Mouse (Mus musculus) intestine, postnatal 0 days (tissue): ENCODE results near the gene Gm10644. TPM values are rescaled to one million over a fixed set of nuclear protein-coding genes. Genes with fewer than 3 reads are reported as not detected.
A peak's percentile ranks its signal among the peaks of the same experiment; 100 is the strongest.
"Not testable (repeated sequence)": the region's sequence is repeated elsewhere in the genome, so short reads cannot be mapped to it uniquely, and the experiment has no call there.

Source experiments
- ATAC-seq: fragments of 200-750 bp; cut with Nextera tagmentation; 2 replicates; pipeline ENCODE4 v1.8.0; 2017; ENCODE audit warnings: mild to moderate bottlenecking, moderate TSS enrichment, moderate library complexity
- H3K27ac ChIP-seq: fragments of 300-500 bp; sonication (generic); 2 replicates; pipeline ENCODE4 v1.5.1; 2014; ENCODE audit warnings: mild to moderate bottlenecking, low read depth, low read length, moderate library complexity
- H3K27me3 ChIP-seq: fragments of 300-500 bp; sonication (generic); replicated peaks from 2 replicates; pipeline ENCODE4 v1.6.1; 2014; ENCODE audit warnings: low read length, mixed read lengths; ENCODE audit not compliant: control insufficient read depth, insufficient read depth
- H3K36me3 ChIP-seq: fragments of 300-500 bp; sonication (generic); 2 replicates; pipeline ENCODE4 v1.6.1; 2014; ENCODE audit warnings: mild to moderate bottlenecking, moderate library complexity; ENCODE audit not compliant: control insufficient read depth, insufficient read depth
- H3K4me1 ChIP-seq: fragments of 300-500 bp; sonication (generic); replicated peaks from 2 replicates; pipeline ENCODE4 v1.6.1; 2014; ENCODE audit warnings: antibody characterized with exemption, low read length, mixed read lengths; ENCODE audit not compliant: control insufficient read depth, insufficient read depth
- H3K4me2 ChIP-seq: fragments of 300-500 bp; sonication (generic); replicated peaks from 2 replicates; pipeline ENCODE4 v1.6.1; 2014; ENCODE audit warnings: low read depth, mild to moderate bottlenecking, moderate library complexity
- H3K4me3 ChIP-seq: fragments of 300-500 bp; sonication (generic); 2 replicates; pipeline ENCODE4 v1.5.1; 2014; ENCODE audit warnings: low read depth, low read length
- H3K9ac ChIP-seq: fragments of 300-500 bp; sonication (generic); 2 replicates; pipeline ENCODE4 v1.6.1; 2014; ENCODE audit warnings: mild to moderate bottlenecking, low read depth, low read length
- H3K9me3 ChIP-seq: fragments of 300-500 bp; sonication (generic); 2 replicates; pipeline ENCODE4 v1.6.1; 2016; ENCODE audit warnings: mixed run types; ENCODE audit not compliant: control insufficient read depth
- CTCF ChIP-seq: sonication (generic); IDR thresholded peaks from 2 replicates; pipeline ENCODE4 v1.5.1; 2016; ENCODE audit warnings: low read depth, mild to moderate bottlenecking, control low read depth, antibody characterized with exemption, moderate library complexity
- WGBS: fragments of 180-500 bp; shearing (Covaris S2); extraction: QIAGEN DNeasy Blood & Tissue Kit; methylation state at CpG from one replicate; pipeline ENCODE4 v1.1.7; 2014; 5-methylcytosine and 5-hydroxymethylcytosine counted together
- polyA plus RNA-seq: library from polyadenylated mRNA; unstranded; fragments of >200 nt; fragmentation: Nextera tagmentation; extraction: Ambion mirVana; gene quantifications from 2 replicates; pipeline ENCODE4 v1.2.1, GENCODE M21; 2015

The Gm10644 gene
- polyA plus RNA-seq, 1 experiment from 2014 or later = 0.12 TPM

- Histone ChIP-seq H3K27ac (no peak overlapping the region), H3K4me2 (peak overlapping the region; percentile 93; the same call in 1 of the 2 replicates), H3K27me3 (no peaks in the 10 kb centered on the region), H3K4me1 (no peaks in the 10 kb centered on the region; the same call in 1 of the 2 replicates), H3K9me3 (no peaks in the 10 kb centered on the region), H3K36me3 (peaks cover 17% of the 10 kb centered on the region), H3K9ac (no peak overlapping the region), H3K4me3 (peak overlapping the region; percentile 67; the same call in 1 of the 2 replicates)
- no peak for ATAC-seq
- 39% methylated on average over 12 of the region's 12 CpGs for WGBS
- no peak for TF ChIP-seq CTCF
Measured at GRCm38 (mm10) chr8:83995973-83996372, 41.0 kb upstream of the Gm10644 start.

GRCm38 (mm10) chr8:83994030-83994429 is 39.0 kb upstream of the Gm10644 start:
- Histone ChIP-seq H3K4me1 (no peaks in the 10 kb centered on the region; the same call in 1 of the 2 replicates), H3K9ac (no peak overlapping the region), H3K4me2 (no peak overlapping the region), H3K4me3 (no peak overlapping the region), H3K9me3 (no peaks in the 10 kb centered on the region), H3K36me3 (peaks cover 32% of the 10 kb centered on the region), H3K27me3 (no peaks in the 10 kb centered on the region), H3K27ac (no peak overlapping the region)
- no peak for ATAC-seq
- no peak for TF ChIP-seq CTCF
- 80% methylated on average over 3 of the region's 3 CpGs for WGBS

GRCm38 (mm10) chr8:83992488-83992887 is 37.5 kb upstream of the Gm10644 start:
- Histone ChIP-seq H3K36me3 (peaks cover 47% of the 10 kb centered on the region), H3K9me3 (no peaks in the 10 kb centered on the region), H3K4me2 (no peak overlapping the region), H3K4me3 (no peak overlapping the region), H3K9ac (no peak overlapping the region), H3K27me3 (no peaks in the 10 kb centered on the region), H3K27ac (no peak overlapping the region), H3K4me1 (no peaks in the 10 kb centered on the region)
- 87% methylated on average over 2 of the region's 2 CpGs for WGBS
- no peak for TF ChIP-seq CTCF
- no peak for ATAC-seq

GRCm38 (mm10) chr8:83990170-83990569 is 35.2 kb upstream of the Gm10644 start:
- no peaks in the 10 kb centered on the region for H3K4me1 ChIP-seq
- H3K9ac ChIP-seq = no peak overlapping the region
- 93% methylated on average over 14 of the region's 14 CpGs for WGBS
- ATAC-seq = no peak
- peaks cover 64% of the 10 kb centered on the region for H3K36me3 ChIP-seq
- H3K27ac ChIP-seq = no peak overlapping the region
- no peak for TF ChIP-seq CTCF
- no peak overlapping the region for H3K4me2 ChIP-seq
- no peaks in the 10 kb centered on the region for H3K9me3 ChIP-seq
- H3K4me3 ChIP-seq = no peak overlapping the region
- no peaks in the 10 kb centered on the region for H3K27me3 ChIP-seq

GRCm38 (mm10) chr8:83989243-83989642 is 34.2 kb upstream of the Gm10644 start:
- TF ChIP-seq CTCF = no peak
- 85% methylated on average over 7 of the region's 7 CpGs for WGBS

GRCm38 (mm10) chr8:83983222-83983621 is 28.2 kb upstream of the Gm10644 start:
- TF ChIP-seq CTCF = peak; percentile 48
- H3K36me3 ChIP-seq = peaks cover 52% of the 10 kb centered on the region
- H3K4me3 ChIP-seq, H3K4me2 ChIP-seq, H3K27me3 ChIP-seq, H3K9ac ChIP-seq, H3K9me3 ChIP-seq, ATAC-seq, H3K4me1 ChIP-seq, H3K27ac ChIP-seq: not testable (repeated sequence)
- 99% methylated on average over 2 of the region's 2 CpGs for WGBS

More at GRCm38 (mm10) chr8:83989243-83989642, 34.2 kb upstream of the Gm10644 start:
- no peak for ATAC-seq
- Histone ChIP-seq H3K4me3 (no peak overlapping the region), H3K36me3 (peaks cover 64% of the 10 kb centered on the region), H3K27me3 (no peaks in the 10 kb centered on the region), H3K4me2 (no peak overlapping the region), H3K4me1 (no peaks in the 10 kb centered on the region), H3K9ac (no peak overlapping the region), H3K9me3 (no peaks in the 10 kb centered on the region), H3K27ac (no peak overlapping the region)

- H3K9ac ChIP-seq = no peak overlapping the region
- no peaks in the 10 kb centered on the region for H3K27me3 ChIP-seq
- no peak overlapping the region for H3K4me2 ChIP-seq
- TF ChIP-seq CTCF = no peak
- no peak for ATAC-seq
- H3K36me3 ChIP-seq = peaks cover 45% of the 10 kb centered on the region
- H3K27ac ChIP-seq = no peak overlapping the region; the same call in 1 of the 2 replicates
- H3K4me1 ChIP-seq = no peaks in the 10 kb centered on the region
- 72% methylated on average over 4 of the region's 4 CpGs for WGBS
- no peaks in the 10 kb centered on the region for H3K9me3 ChIP-seq
- no peak overlapping the region for H3K4me3 ChIP-seq
Measured at GRCm38 (mm10) chr8:83982449-83982848, 27.4 kb upstream of the Gm10644 start.
